Mouse (Mus musculus): ENCODE data around the gene Ptgis. TPM values are rescaled to one million over a fixed set of nuclear protein-coding genes. Genes with fewer than 3 reads are reported as not detected.
A peak's percentile ranks its signal among the peaks of the same experiment; 100 is the strongest.

The Ptgis gene
- polyA plus RNA-seq, 1 experiment from 2014 or later, result 20.6 TPM

GRCm38 (mm10) chr2:167250736-167251337 is 10.4 kb upstream of the Ptgis start:
- peak overlapping the region; percentile 67 for H3K27ac ChIP-seq (ENCODE audit: low read length)
- H3K36me3 ChIP-seq (ENCODE audit: insufficient read depth, low read length), result no peaks in the 10 kb centered on the region
- H3K4me1 ChIP-seq (ENCODE audit: insufficient read depth, low read length), result peaks cover 30% of the 10 kb centered on the region
- no peaks in the 10 kb centered on the region for H3K27me3 ChIP-seq (ENCODE audit: insufficient read depth, low read length)
- peak; percentile 40 for ATAC-seq (ENCODE audit: low FRiP score, low TSS enrichment)
- WGBS, result 24% methylated on average over 7 of the region's 7 CpGs
- H3K4me2 ChIP-seq (replicated peaks; ENCODE audit: low read depth, low read length), result peak overlapping the region; percentile 20; the same call in 1 of the 2 replicates
- H3K4me3 ChIP-seq (ENCODE audit: low read length), result no peak overlapping the region
- H3K9ac ChIP-seq (replicated peaks; ENCODE audit: low read length), result 0 out of 2 replicates have a peak overlapping the region, but pooled peaks have one; percentile 39
- H3K9me3 ChIP-seq (ENCODE audit: low read length), result no peaks in the 10 kb centered on the region

- Histone ChIP-seq H3K4me1 (ENCODE audit: insufficient read depth, low read length) (peaks cover 30% of the 10 kb centered on the region), H3K4me3 (ENCODE audit: low read length) (no peak overlapping the region), H3K27me3 (ENCODE audit: insufficient read depth, low read length) (no peaks in the 10 kb centered on the region), H3K27ac (ENCODE audit: low read length) (peak overlapping the region; percentile 68), H3K9me3 (ENCODE audit: low read length) (no peaks in the 10 kb centered on the region), H3K36me3 (ENCODE audit: insufficient read depth, low read length) (no peaks in the 10 kb centered on the region), H3K9ac (replicated peaks; ENCODE audit: low read length) (0 out of 2 replicates have a peak overlapping the region, but pooled peaks have one; percentile 35), H3K4me2 (replicated peaks; ENCODE audit: low read depth, low read length) (peak overlapping the region; percentile 15; the same call in 1 of the 2 replicates)
- WGBS, result 41% methylated on average over 11 of the region's 11 CpGs
- no peak for ATAC-seq (ENCODE audit: low FRiP score, low TSS enrichment)
Measured at GRCm38 (mm10) chr2:167250003-167250735, 9.8 kb upstream of the Ptgis start.

- H3K4me3 ChIP-seq (ENCODE audit: low read length), result no peak overlapping the region
- 0 out of 2 replicates have a peak, but pooled peaks cover 3% of the 10 kb centered on the region for H3K9me3 ChIP-seq (ENCODE audit: low read length)
- peak overlapping the region; percentile 68 for H3K27ac ChIP-seq (ENCODE audit: low read length)
- 0 out of 2 replicates have a peak overlapping the region, but pooled peaks have one; percentile 35 for H3K9ac ChIP-seq (replicated peaks; ENCODE audit: low read length)
- ATAC-seq (ENCODE audit: low FRiP score, low TSS enrichment), result peak; percentile 74
- H3K4me1 ChIP-seq (ENCODE audit: insufficient read depth, low read length), result peaks cover 30% of the 10 kb centered on the region
- WGBS, result 28% methylated on average over 3 of the region's 3 CpGs
- H3K27me3 ChIP-seq (ENCODE audit: insufficient read depth, low read length), result no peaks in the 10 kb centered on the region
- H3K36me3 ChIP-seq (ENCODE audit: insufficient read depth, low read length), result no peaks in the 10 kb centered on the region
- no peak overlapping the region for H3K4me2 ChIP-seq (replicated peaks; ENCODE audit: low read depth, low read length)
Measured at GRCm38 (mm10) chr2:167249591-167249990, 9.2 kb upstream of the Ptgis start.

- no peak overlapping the region for H3K4me3 ChIP-seq (ENCODE audit: low read length)
Measured at GRCm38 (mm10) chr2:167247823-167248222, 7.4 kb upstream of the Ptgis start.

GRCm38 (mm10) chr2:167246704-167247103 is 6.3 kb upstream of the Ptgis start:
- peaks cover 21% of the 10 kb centered on the region for H3K4me1 ChIP-seq (ENCODE audit: insufficient read depth, low read length)
- 0 out of 2 replicates have a peak, but pooled peaks cover 3% of the 10 kb centered on the region for H3K9me3 ChIP-seq (ENCODE audit: low read length)
- no peak overlapping the region for H3K9ac ChIP-seq (replicated peaks; ENCODE audit: low read length)
- WGBS, result 82% methylated on average over 7 of the region's 7 CpGs
- no peak overlapping the region for H3K27ac ChIP-seq (ENCODE audit: low read length)
- no peaks in the 10 kb centered on the region for H3K36me3 ChIP-seq (ENCODE audit: insufficient read depth, low read length)
- ATAC-seq (ENCODE audit: low FRiP score, low TSS enrichment), result no peak
- H3K4me2 ChIP-seq (replicated peaks; ENCODE audit: low read depth, low read length), result no peak overlapping the region
- H3K27me3 ChIP-seq (ENCODE audit: insufficient read depth, low read length), result no peaks in the 10 kb centered on the region
- H3K4me3 ChIP-seq (ENCODE audit: low read length), result no peak overlapping the region

More at GRCm38 (mm10) chr2:167247823-167248222, 7.4 kb upstream of the Ptgis start:
- WGBS, result 57% methylated on average over 2 of the region's 2 CpGs
- no peak for ATAC-seq (ENCODE audit: low FRiP score, low TSS enrichment)
- no peaks in the 10 kb centered on the region for H3K36me3 ChIP-seq (ENCODE audit: insufficient read depth, low read length)
- peaks cover 27% of the 10 kb centered on the region for H3K4me1 ChIP-seq (ENCODE audit: insufficient read depth, low read length)
- H3K27me3 ChIP-seq (ENCODE audit: insufficient read depth, low read length), result no peaks in the 10 kb centered on the region
- no peak overlapping the region for H3K9ac ChIP-seq (replicated peaks; ENCODE audit: low read length)
- 0 out of 2 replicates have a peak, but pooled peaks cover 3% of the 10 kb centered on the region for H3K9me3 ChIP-seq (ENCODE audit: low read length)
- H3K4me2 ChIP-seq (replicated peaks; ENCODE audit: low read depth, low read length), result no peak overlapping the region
- H3K27ac ChIP-seq (ENCODE audit: low read length), result no peak overlapping the region

- Histone ChIP-seq H3K9ac (replicated peaks; ENCODE audit: low read length) (no peak overlapping the region), H3K36me3 (ENCODE audit: insufficient read depth, low read length) (no peaks in the 10 kb centered on the region), H3K27ac (ENCODE audit: low read length) (no peak overlapping the region), H3K4me1 (ENCODE audit: insufficient read depth, low read length) (peaks cover 17% of the 10 kb centered on the region), H3K27me3 (ENCODE audit: insufficient read depth, low read length) (no peaks in the 10 kb centered on the region), H3K4me2 (replicated peaks; ENCODE audit: low read depth, low read length) (no peak overlapping the region), H3K9me3 (ENCODE audit: low read length) (0 out of 2 replicates have a peak, but pooled peaks cover 3% of the 10 kb centered on the region), H3K4me3 (ENCODE audit: low read length) (no peak overlapping the region)
- ATAC-seq (ENCODE audit: low FRiP score, low TSS enrichment), result no peak
- 83% methylated on average over 4 of the region's 4 CpGs for WGBS
Measured at GRCm38 (mm10) chr2:167244892-167245291, 4.5 kb upstream of the Ptgis start.

GRCm38 (mm10) chr2:167243831-167244563 is 3.6 kb upstream of the Ptgis start:
- Histone ChIP-seq H3K9ac (replicated peaks; ENCODE audit: low read length) (no peak overlapping the region), H3K4me2 (replicated peaks; ENCODE audit: low read depth, low read length) (no peak overlapping the region), H3K9me3 (ENCODE audit: low read length) (0 out of 2 replicates have a peak, but pooled peaks cover 3% of the 10 kb centered on the region), H3K27me3 (ENCODE audit: insufficient read depth, low read length) (peaks cover 3% of the 10 kb centered on the region; the same call in 1 of the 2 replicates), H3K36me3 (ENCODE audit: insufficient read depth, low read length) (no peaks in the 10 kb centered on the region), H3K27ac (ENCODE audit: low read length) (no peak overlapping the region), H3K4me3 (ENCODE audit: low read length) (no peak overlapping the region), H3K4me1 (ENCODE audit: insufficient read depth, low read length) (peaks cover 13% of the 10 kb centered on the region)
- 75% methylated on average over 4 of the region's 4 CpGs for WGBS
- ATAC-seq (ENCODE audit: low FRiP score, low TSS enrichment), result no peak

- H3K9ac ChIP-seq (replicated peaks; ENCODE audit: low read length), result 0 out of 2 replicates have a peak overlapping the region, but pooled peaks have one; percentile 12
- H3K9me3 ChIP-seq (ENCODE audit: low read length), result no peaks in the 10 kb centered on the region
- peaks cover 9% of the 10 kb centered on the region; the same call in 1 of the 2 replicates for H3K27me3 ChIP-seq (ENCODE audit: insufficient read depth, low read length)
- whole genome bisulfite sequencing, result 24% methylated on average over 12 of the region's 12 CpGs
- peaks cover 14% of the 10 kb centered on the region for H3K4me1 ChIP-seq (ENCODE audit: insufficient read depth, low read length)
- no peaks in the 10 kb centered on the region for H3K36me3 ChIP-seq (ENCODE audit: insufficient read depth, low read length)
- H3K27ac ChIP-seq (ENCODE audit: low read length), result peak overlapping the region; percentile 32; the same call in 1 of the 2 replicates
- H3K4me3 ChIP-seq (ENCODE audit: low read length), result peak overlapping the region; percentile 59
- no peak for ATAC-seq (ENCODE audit: low FRiP score, low TSS enrichment)
- peak overlapping the region; percentile 82 for H3K4me2 ChIP-seq (replicated peaks; ENCODE audit: low read depth, low read length)
Measured at GRCm38 (mm10) chr2:167239262-167239661, 1.1 kb downstream of the Ptgis start.

- no peak overlapping the region for H3K9ac ChIP-seq (replicated peaks; ENCODE audit: low read length)
- H3K27ac ChIP-seq (ENCODE audit: low read length), result no peak overlapping the region
- H3K4me3 ChIP-seq (ENCODE audit: low read length), result no peak overlapping the region
- H3K27me3 ChIP-seq (ENCODE audit: insufficient read depth, low read length), result peaks cover 9% of the 10 kb centered on the region; the same call in 1 of the 2 replicates
- H3K36me3 ChIP-seq (ENCODE audit: insufficient read depth, low read length), result no peaks in the 10 kb centered on the region
- 79% methylated on average over 9 of the region's 9 CpGs for WGBS
- no peak overlapping the region for H3K4me2 ChIP-seq (replicated peaks; ENCODE audit: low read depth, low read length)
- peaks cover 20% of the 10 kb centered on the region for H3K4me1 ChIP-seq (ENCODE audit: insufficient read depth, low read length)
- ATAC-seq (ENCODE audit: low FRiP score, low TSS enrichment), result no peak
- no peaks in the 10 kb centered on the region for H3K9me3 ChIP-seq (ENCODE audit: low read length)
Measured at GRCm38 (mm10) chr2:167237224-167237623, 3.2 kb downstream of the Ptgis start.

All from kidney, embryonic 16.5 days (tissue).